Mouse (Mus musculus) layer of hippocampus, adult 18-20 months (tissue): ENCODE measurements around the gene Nkiras1. TPM values are rescaled to one million over a fixed set of nuclear protein-coding genes. Genes with fewer than 3 reads are reported as not detected.
"Not testable (repeated sequence)": the region's sequence is repeated elsewhere in the genome, so short reads cannot be mapped to it uniquely, and the experiment has no call there.

Source experiments
- DNase-seq, 2 experiments: peaks; one replicate each; pipeline ENCODE4 v3.0.0; 2022; ENCODE audit warnings: low spot score in 2 of 2
- long read RNA-seq: library from polyadenylated mRNA; stranded (forward); transcript quantifications from one replicate; pipeline ENCODE4 v2.0.0, GENCODE M21; 2021
- total RNA-seq, 2 experiments: library from RNA; stranded (reverse); gene quantifications; 2 replicates each; pipeline ENCODE4 v1.2.3; 2021

Nkiras1 gene
- total RNA-seq: 10 to 100 TPM; 84.1 to 84.5 TPM
- long read RNA-seq, full-length matches to known transcripts: 90 of 96 reads
- long read RNA-seq, partial matches to known transcripts: 2 of 96 reads
- long read RNA-seq, other reads (novel, unspliced or antisense): 4 of 96 reads

DNA sequence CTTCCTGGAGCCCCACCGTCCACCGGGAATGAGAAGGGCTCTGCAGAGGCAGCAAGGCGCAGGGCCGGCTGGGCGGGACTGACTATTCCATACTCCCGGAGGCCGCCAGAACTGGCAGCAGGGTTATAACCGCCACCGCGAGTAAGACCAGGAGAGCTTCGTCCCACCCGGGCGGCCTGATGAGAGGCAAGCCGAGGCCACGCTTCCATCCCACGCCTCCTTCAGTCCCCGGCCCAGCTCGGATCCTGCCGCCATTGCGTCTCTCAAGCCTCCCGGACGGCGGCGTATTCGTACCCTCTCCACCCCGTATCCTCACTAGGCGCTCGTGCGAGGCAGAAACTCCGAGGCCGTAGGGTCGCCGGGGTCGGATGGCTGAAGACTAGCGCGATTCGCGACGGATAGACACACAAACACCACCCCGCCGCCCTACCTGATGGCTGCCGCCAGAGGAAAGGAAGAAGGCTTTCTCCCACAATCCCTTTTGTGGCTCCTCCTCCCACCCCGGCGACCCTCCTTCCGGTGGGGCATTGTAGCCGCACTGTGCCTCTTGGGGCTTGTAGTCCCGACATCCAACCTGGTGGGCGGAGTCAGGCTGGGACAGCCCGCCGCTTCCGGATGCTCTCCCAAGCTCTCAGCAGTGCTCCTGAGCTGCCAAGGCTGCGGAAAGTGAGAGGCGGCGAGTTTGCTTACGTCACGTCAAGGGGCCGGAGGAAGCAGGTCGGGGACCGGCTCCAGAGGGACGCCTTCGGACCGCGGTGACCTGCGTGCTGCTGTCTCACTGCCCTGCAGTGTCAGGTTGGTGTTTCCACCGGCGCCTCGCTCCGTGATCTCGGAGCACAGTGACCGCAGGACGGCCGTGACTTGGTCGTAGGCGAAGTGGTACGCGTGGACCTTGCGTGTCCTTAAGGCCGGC, at the start of gene Nkiras1, which contains the start of gene Rpl15:
Gene Nkiras1, plus strand, starts transcription at position 608 of the 913 bp plus-strand sequence.
Gene Rpl15, minus strand, starts transcription at position 863 of the 913 bp plus-strand sequence.
- peak; percentile 99 for DNase-seq

DNA sequence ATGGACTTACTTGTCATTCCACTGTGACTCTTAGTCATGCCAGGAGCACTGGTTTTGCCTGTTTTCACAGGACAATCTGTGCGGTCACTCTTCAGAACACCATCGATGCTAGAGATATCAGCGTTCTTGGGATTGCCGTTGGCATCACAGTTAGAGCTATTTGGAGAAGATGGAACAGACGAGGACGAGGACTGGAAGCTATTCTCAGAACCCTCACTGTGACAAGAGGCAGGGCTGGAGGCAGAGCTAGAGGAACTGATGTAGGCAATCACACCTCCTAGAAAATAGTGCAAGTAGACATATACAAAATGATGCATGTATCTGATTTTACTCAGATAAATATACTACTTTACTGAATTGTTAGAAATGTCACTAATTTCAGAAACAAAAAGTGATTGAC, 49.0 kb upstream of the Nkiras1 start:
- no peak for DNase-seq

DNA sequence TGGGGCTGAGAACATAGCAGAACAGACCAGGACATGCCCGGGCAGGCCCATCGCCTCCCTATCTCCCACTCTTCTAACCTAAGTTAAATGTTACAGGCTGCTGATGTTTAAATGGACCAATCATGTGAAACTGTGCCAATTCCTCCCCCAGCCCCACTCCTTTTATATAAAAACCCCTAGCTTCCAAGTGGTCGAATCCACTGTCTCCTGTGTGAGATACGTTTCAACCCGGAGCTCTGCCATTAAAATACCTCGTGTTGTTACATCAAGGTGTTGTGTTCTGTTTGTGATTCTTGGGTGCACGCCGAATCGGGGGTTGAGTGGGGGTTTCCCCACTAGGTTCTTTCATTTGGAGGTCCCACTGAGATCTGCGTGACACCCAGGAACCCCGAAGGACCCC, 45.5 kb upstream of the Nkiras1 start:
- not testable (repeated sequence) for DNase-seq

DNA sequence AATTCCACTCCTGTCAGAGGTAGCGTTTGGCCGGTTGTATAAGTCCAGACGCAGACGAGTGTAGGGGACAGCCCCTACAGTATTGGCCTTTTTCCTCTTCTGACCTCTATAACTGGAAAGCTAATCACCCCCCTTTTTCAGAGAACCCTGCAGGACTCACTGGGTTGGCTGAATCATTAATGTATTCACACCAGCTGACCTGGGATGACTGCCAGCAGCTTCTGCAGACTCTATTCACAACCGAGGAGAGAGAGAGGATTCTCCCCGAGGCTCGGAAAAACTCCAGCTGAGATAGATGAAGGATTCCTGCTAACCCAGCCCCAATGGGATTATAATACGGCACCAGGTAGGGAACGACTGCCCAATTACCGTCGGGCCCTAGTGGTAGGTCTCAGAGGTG, 44.8 kb upstream of the Nkiras1 start:
- DNase-seq: not testable (repeated sequence)

DNA sequence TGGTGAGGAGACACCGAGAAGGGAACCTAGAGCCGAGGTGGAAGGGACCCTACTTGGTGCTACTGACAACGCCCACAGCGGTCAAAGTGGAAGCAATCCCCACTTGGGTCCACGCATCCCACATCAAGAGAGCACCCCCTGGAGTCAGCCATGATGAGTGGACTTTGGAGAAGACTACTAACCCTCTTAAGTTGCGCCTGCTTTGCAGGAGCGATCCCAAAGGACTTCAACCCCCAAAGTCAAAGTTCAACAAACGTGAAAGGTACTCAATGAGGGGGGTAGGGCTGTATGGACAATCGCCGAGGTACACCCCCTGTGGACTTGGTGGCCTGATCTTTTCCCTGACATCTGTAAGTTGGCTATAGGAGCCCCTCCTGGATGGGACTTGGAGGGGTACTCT, 41.2 kb upstream of the Nkiras1 start:
- DNase-seq: not testable (repeated sequence)

DNA sequence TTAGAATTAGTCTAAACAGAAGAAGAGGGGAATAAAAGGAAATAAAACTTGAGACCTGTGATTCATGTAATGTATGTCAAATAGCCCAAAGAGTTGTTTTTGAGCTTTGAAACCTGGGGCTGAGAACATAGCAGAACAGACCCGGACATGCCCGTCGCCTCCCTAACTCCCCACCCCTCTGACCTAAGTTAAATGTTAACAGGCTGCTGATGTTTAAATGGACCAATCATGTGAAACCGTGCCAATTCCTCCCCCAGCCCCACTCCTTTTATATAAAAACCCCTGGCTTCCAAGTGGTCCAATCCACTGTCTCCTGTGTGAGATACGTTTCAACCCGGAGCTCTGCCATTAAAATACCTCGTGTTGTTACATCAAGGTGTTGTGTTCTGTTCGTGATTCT, 39.1 kb upstream of the Nkiras1 start:
- not testable (repeated sequence) for DNase-seq

DNA sequence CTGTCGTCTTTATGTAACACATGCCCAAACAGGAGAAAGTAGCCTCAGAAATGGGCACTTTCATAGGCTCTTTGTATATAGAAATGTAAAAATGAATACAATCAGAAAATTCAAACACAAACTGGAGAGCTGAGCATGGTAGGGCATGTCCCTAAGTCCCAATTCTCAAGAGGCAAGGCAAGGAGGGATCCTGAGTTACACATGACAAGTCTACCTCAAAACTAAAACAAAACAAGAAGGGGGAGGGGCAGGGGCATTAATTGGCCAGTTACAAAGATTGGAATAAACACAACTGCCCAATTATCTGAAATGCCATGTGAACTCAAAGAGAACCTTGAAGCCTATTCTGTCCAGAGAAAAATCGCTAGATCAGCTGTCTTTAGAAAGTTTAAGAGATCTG, 37.9 kb upstream of the Nkiras1 start:
- no peak for DNase-seq

DNA sequence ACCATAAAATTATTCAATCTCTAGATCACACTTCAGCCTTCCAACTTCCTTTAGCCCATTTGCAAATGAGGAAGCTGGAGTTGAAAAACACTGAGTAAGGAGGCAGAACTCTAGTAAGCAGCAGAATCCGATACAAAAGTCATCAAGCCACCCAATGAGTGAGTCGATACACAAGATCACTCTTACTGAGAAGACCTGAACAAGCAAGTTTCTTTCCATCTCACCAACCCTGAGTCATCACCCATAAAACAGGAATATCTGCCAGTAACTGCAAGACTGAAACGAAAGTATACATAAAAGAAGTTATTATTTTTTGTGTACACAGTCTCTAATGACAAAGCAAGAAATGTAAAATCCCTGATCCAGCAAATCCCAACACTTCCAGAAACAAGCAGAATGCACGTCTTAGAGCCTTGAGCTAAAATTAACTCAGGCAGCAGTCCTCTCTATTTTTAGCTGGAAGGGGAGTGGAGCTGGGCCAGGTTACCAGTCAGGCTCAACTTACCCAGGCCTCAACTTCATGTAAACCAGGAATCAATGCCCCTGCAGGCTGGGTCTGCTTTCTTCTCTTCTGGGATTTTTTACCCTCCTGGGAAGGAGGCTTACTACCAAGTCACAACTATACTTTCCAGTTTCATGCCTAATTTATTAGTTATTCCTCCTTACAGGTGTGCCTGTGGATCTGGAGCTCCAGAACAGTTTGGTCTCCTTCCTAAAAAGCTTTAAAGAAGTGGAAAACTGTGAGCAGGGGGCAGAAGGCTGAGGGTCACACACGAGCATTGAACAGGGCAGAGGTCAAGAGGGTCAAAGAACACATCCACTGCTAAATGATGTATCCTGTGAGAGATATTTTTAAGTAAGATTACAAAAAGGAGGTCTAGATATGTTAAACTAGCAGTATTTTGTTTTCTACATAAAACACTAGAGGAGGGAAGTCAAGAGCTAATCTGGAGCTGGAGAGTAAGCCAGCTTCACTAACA, 36.7 kb upstream of the Nkiras1 start:
- DNase-seq: no peak

DNA sequence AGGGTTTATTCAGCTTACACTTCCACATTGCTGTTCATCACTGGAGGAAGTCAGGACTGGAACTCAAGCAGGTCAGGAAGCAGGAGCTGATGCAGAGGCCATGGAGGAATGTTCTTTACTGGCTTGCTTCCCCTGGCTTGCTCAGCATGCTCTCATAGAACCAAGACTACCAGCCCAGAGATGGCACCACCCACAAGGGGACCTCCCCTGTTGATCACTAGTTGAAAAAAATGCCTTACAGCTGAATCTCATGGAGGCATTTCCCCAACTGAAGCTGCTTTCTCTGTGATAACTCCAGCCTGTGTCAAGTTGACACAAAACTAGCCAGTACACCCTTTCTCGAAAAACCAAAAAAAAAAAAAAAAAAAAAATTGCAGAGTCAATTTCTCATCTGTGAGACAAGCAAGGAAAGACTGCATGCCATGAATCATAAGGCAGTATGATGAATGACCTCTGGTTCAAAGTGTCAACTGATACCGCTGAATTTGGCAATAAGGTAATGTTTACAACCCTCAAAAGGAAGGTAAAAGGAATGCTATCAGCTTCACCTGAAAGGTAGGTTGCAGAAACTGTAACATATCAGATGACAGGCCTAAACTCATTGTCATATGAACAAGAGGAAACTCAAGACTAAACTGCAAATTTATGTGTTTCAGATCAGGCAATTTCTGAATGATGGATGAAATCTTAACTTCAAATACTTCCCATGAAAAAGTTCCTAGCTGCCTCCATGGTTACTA, 34.3 kb upstream of the Nkiras1 start:
- not testable (repeated sequence) for DNase-seq

DNA sequence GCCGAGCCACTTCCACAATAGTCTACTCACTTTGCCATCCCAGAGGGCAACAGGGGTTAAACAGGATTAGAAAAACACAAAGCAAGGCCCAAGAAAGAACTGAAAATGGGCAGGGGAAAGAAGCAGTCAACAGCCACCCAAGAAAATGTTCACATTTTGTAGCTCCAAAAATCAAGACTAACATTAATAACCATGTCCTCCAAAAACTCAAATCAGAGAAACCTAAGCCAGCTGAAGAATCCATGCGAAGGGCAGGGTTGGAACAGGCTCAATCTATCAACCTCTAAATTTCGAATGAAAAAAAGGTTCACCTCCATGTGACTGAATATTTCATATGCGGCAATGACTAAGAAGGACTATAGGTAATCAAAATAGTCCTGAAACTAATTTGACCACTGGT, 33.6 kb upstream of the Nkiras1 start:
- no peak for DNase-seq

DNA sequence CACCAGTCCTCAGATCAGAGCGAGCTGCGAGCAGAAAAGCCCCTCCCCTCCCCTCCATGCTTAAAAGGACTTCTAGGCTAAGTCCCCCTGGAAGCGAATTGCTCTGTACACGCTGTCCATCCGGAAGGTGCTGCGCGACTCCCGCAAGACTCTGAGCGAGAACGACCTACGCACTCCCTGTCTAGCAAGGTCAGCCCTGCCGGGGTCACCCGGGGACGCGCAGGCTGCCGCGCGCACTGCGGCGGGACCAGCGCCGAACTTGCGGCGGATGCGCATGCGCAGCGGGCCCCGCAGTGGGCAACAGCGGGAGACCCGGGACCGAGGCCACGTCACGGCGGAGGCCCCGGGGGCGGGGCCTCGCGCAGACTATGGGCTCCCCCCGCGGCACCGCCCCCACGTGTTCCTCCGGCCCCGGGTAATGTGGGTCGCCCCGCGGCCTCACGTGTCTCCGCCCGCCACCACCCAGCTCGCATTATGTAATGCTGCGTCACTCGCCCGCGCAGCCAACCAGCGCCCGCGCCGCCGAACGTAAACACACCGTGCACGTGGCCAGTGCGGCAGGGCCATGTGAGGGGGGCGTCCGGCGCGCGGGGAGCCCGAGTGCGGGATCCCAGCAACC, 32.7 kb upstream of the Nkiras1 start:
- DNase-seq: peak; percentile 94 to 98

DNA sequence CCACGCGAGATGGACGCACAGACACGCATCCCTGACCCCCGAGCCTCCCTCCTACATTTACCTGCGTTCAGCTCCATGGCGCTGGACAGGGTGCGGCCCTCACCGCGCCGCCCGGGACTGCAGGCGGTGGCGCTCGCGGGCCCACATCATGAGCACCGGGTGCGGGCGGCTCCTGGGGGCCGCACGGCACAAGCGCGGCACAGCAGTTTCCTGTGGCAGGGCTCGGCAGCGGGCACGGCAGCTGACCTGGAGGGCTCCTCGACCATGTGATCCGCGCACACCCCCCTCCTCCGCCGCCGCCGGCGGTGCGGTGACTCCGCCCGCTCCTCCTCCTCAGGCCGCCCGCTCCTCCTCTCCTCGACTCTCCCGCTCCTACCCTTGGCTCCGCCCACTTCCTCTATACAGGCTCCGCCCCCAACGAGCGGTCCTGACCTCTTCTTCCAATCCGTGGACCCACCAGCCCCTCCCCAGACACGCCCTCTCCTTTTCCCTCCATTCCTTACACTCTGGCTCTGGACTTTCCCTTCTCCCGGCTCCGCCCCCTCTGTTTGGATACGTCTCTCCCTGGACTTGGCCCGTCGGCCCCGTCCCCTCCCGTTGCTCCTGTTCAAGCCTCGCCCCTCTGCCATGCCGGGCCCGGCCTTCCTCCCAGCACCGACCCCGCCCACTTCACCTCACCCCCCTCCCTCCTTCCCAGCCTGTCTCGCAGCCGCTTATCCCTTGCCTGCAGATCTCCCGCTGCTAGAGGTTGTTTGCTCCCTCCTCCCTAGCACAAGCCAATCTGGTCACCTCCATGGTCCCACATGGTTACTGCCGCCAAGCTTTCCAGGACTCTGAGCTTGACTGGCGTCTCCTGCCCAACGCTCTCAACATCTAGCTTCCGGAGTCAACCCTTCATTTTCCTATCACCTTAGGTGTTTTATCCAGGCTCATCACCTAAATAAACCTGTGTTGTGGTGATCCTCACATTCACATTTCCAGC, 31.9 kb upstream of the Nkiras1 start, which contains the start of gene Nr1d2:
Gene Nr1d2, minus strand, starts transcription at position 378 of the 982 bp plus-strand sequence.
- peak; percentile 98 for DNase-seq

DNA sequence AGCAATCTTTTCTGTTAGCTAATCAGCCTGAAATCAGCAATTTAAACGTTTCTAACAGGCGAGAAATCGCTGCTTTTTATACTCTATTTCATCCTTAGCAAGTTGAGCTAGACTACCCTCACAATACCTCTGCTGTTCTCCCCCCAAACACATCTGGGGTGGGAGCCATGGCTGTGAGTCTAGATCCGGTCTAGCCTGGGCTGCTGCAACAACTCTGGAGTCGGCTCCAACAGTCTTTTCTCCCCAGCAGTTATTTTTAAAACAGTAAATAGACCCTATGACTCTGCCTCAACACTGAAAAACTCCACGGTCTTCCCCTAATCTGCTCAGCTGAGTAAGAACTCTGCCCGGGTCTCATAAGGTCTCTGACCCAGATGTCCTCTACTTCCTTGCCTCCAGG, 30.8 kb upstream of the Nkiras1 start:
- no peak for DNase-seq

DNA sequence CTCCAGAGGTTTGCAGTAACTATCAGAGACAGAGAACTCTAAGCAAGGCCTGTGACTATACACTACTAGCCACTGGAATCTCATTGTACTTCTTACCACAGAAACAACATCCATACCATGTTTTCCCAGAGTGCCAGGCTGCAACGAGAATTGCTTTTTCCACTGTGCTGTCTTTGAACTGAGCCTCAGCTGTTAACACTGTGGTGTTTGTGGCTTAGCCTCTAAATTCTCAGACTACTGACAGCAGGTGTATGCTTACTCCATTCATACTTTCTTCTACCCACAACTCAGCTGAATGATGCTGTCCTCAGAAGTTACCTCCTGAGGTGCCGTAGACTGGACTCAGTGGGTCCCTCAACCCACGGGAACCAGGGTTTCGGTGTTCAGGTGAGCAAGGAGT, 29.1 kb upstream of the Nkiras1 start:
- no peak for DNase-seq

DNA sequence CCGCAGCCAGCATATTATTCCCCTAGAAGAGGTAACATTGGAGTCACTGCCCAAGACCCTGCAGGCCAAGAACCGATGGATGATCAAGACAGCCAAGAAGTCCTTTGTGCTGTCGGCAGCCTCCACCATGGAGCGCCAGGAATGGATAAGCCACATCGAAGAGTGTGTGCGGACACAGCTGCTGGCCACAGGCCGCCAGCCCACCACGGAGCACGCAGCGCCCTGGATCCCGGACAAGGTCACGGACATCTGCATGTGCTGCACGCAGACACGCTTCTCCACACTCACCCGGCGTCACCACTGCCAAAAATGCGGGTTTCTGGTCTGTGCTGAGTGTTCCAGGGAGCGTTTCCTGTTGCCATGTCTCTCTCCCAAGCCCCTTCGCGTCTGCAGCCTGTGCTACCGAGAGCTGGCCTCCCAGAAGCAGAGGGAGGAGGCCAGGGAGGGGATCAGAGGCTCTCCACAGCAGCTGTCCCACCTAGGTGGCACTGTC, 28.3 kb upstream of the Nkiras1 start:
- DNase-seq: no peak

DNA sequence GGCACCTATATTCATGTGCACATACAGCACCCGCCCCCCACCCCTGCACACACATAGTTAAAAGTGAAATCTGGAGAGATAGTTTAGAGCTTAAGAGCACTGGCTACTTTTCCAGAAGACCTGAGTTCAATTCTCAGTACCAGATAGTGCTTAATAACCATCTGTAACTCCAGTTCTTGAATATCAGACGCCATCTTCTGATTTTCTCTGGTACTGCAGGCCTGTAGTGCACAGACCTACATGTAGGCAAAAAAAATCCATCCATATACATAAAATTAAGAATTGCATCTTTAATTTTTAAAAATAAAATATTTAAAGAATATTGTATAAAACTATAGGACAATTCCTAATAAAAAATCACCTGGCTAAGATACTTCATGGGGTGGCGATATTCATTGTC, 9.7 kb upstream of the Nkiras1 start:
- no peak for DNase-seq

DNA sequence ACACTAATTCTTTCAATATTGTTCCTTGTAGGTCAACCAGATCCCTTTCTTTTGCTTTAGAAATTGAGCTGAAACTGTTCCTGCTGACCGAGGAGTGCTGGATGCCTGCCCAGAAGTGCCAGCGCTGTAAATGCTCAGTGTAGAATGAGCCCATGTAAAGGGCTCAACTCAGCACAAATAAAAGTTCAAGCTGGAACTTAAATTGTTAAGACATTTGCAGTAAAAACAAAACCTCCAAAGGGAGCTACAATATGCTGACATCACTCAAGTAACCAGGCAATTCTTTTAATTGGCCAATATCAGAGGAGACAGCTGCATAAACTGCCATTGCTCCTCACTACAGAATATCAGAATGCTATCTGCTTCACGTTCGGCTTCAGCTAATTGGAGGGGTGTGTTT, 7.5 kb upstream of the Nkiras1 start:
- DNase-seq: peak in 1 of 2 experiments; percentile 36

DNA sequence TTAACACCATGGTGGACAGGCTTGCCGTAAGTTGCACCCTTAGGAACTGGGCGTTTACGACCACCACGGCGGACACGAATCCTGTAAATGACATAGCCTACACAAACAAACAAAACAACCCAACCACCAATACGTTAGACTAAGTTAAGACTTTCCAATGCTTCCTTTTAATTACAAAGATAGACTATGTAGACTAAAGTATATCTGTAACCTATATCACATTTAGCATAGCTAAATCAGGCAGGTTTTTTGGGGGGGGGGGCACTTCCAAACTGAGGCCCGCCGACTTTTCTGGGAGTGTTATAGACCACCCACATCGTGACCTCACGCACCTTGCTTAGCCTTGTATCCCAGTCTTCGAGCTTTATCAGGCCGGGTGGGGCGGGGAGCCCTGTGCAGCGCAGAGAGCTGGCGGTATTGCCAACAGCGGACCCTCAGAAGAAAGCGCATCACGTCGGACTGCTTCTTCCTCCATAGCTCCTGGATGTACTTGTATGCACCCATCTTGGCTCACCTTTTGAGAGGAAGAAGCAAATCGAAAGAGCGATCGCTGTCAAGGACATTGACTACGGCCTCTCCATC, 898 bp upstream of the Nkiras1 start:
- DNase-seq: not testable (repeated sequence)
